Mouse (Mus musculus) liver, adult 2 months (tissue): ENCODE results near the gene Sipa1l1.

ENCODE experiments used
- CTCF ChIP-seq: fragments of 200-500 bp; IDR thresholded peaks from 2 replicates; pipeline ENCODE4 v1.5.1; 2011; ENCODE audit warnings: low read depth, low read length, control low read depth
- POLR2A ChIP-seq: fragments of 200-500 bp; IDR thresholded peaks from 2 replicates; pipeline ENCODE4 v1.6.1; 2011; ENCODE audit warnings: low read length, control low read depth; ENCODE audit not compliant: insufficient read depth; ENCODE audit errors: extremely low read depth

DNA sequence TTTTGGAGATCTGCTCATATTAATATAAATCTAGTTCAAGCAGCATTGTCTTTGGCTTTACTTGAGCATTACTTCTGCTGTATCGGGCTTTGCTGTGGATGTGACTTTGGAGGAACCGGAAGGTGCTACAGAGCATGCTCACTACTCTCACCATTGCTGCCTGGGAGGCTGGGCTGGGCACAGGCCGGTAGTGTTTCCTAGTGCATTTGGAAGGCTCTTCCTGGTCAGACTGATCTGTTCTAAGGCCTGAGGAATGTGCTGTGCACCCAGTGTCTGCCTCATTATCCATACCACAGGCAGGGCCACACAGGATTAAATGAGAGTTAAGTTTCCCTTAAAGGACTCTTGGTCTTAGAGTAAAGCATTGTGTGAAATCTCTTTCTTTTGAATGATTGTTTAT lies 79.4 kb downstream of the Sipa1l1 start:
- TF ChIP-seq CTCF, result no peak
- no peak for TF ChIP-seq POLR2A
